Mouse (Mus musculus) forebrain, embryonic 10.5 days (tissue): Measurements from ENCODE around the gene Plxna4. TPM values are rescaled to one million over a fixed set of nuclear protein-coding genes. Genes with fewer than 3 reads are reported as not detected.
"Not testable (repeated sequence)": the region's sequence is repeated elsewhere in the genome, so short reads cannot be mapped to it uniquely, and the experiment has no call there.

ENCODE experiments used
- DNase-seq: peaks from one replicate; pipeline ENCODE4 v3.0.0-alpha.2; 2017; ENCODE audit warnings: low spot score; ENCODE audit errors: extremely low spot score
- H3K27ac ChIP-seq: fragments of 300-500 bp; sonication (generic); 2 replicates; pipeline ENCODE4 v1.5.1; 2016; ENCODE audit warnings: mild to moderate bottlenecking
- H3K27me3 ChIP-seq: fragments of 300-500 bp; sonication (generic); 2 replicates; pipeline ENCODE4 v1.6.1; 2016; ENCODE audit warnings: mild to moderate bottlenecking; ENCODE audit not compliant: poor library complexity, severe bottlenecking
- H3K36me3 ChIP-seq: fragments of 300-500 bp; sonication (generic); replicated peaks from 2 replicates; pipeline ENCODE4 v1.6.1; 2016; ENCODE audit warnings: mild to moderate bottlenecking, moderate library complexity
- H3K4me1 ChIP-seq: fragments of 300-500 bp; sonication (generic); 2 replicates; pipeline ENCODE4 v1.6.1; 2016
- H3K4me3 ChIP-seq: fragments of 300-500 bp; sonication (generic); 2 replicates; pipeline ENCODE4 v1.5.1; 2016; ENCODE audit warnings: mild to moderate bottlenecking, moderate library complexity
- H3K9me3 ChIP-seq: fragments of 300-500 bp; sonication (generic); 2 replicates; pipeline ENCODE4 v1.6.1; 2016; ENCODE audit warnings: mild to moderate bottlenecking, moderate library complexity
- WGBS: fragments of 180-500 bp; shearing (Covaris S2); methylation state at CpG from one replicate; pipeline ENCODE4 v1.1.7; 2016; 5-methylcytosine and 5-hydroxymethylcytosine counted together
- polyA plus RNA-seq: library from polyadenylated mRNA; unstranded; fragments of >200 nt; fragmentation: Nextera tagmentation; extraction: Ambion mirVana; gene quantifications from 2 replicates; pipeline ENCODE4 v1.2.1, GENCODE M21; 2016

Plxna4 gene
- polyA plus RNA-seq, 1 experiment from 2014 or later = 1.2 TPM

DNA sequence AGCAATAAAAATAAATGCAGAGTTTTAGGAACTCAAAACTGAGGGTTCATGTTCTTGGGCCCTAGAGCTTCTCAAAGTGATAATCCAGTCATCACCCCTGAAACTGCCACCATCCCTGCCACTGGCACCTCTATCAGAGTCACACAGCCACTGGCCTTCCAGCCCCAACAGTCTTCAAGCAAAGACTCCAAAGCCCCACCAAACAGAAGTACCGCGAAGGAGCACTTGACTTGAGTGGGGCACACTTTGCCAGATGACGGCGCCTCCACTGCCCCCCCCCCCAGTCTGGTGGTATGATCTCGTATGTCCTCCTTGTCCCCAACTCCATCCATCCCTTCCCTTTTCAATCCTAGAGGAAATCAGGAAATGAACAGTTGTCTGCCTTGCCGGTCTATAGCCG is 60.5 kb downstream of the Plxna4 start:
- DNase-seq = no peak
- no peak overlapping the region for H3K27ac ChIP-seq
- WGBS = 96% methylated on average over 7 of the region's 7 CpGs
- H3K4me1 ChIP-seq = 0 out of 2 replicates have a peak, but pooled peaks cover 4% of the 10 kb centered on the region
- no peaks in the 10 kb centered on the region for H3K27me3 ChIP-seq
- no peaks in the 10 kb centered on the region for H3K9me3 ChIP-seq
- H3K36me3 ChIP-seq = no peaks in the 10 kb centered on the region
- no peak overlapping the region for H3K4me3 ChIP-seq

DNA sequence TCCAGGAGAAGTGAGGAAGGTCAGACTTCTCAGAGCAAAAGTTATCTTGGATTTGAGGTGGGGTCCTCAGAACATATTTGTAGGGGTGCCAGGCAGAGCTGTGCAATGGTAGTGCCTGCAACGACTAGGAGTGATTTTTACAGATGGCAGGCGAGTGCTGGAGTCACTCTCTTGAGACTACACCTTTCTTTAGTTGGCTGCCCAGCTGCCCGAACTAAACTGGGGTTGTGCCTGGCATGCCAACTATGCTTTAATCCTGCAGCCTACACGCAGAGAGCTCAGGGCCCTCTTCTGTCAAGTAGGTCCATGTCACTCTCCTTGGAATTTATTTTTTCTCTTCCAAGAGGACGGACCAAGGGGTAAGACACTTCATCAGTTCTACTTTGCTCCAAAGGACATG is 61.2 kb downstream of the Plxna4 start:
- H3K4me1 ChIP-seq = 0 out of 2 replicates have a peak, but pooled peaks cover 4% of the 10 kb centered on the region
- H3K27ac ChIP-seq = no peak overlapping the region
- H3K4me3 ChIP-seq = no peak overlapping the region
- no peaks in the 10 kb centered on the region for H3K9me3 ChIP-seq
- no peaks in the 10 kb centered on the region for H3K27me3 ChIP-seq
- H3K36me3 ChIP-seq = no peaks in the 10 kb centered on the region
- no peak for DNase-seq
- 86% methylated on average over 5 of the region's 5 CpGs for WGBS

DNA sequence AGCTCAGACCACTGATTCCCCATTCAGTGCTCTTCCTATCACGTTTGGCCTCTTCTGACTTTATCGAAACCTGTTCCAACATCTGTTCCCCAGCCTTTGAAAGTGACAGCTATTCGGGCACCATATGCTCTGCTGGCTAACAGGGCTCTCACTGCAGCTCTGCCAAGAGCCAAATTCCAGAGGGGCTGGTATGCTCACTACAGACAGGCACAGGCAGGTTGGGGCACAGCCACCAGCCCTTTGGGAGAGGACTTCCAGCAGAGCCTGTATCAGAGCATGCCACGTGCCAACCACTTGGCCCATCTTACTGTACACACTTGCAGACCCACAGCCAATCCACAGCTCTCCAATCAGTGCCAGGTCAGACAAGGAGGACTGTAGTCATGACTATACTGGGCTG is 67.9 kb downstream of the Plxna4 start:
- Histone ChIP-seq H3K9me3 (no peaks in the 10 kb centered on the region), H3K36me3 (no peaks in the 10 kb centered on the region), H3K27me3 (no peaks in the 10 kb centered on the region), H3K4me3 (no peak overlapping the region), H3K27ac (no peak overlapping the region), H3K4me1 (0 out of 2 replicates have a peak, but pooled peaks cover 4% of the 10 kb centered on the region)
- WGBS = 92% methylated on average over 4 of the region's 4 CpGs
- DNase-seq = no peak

DNA sequence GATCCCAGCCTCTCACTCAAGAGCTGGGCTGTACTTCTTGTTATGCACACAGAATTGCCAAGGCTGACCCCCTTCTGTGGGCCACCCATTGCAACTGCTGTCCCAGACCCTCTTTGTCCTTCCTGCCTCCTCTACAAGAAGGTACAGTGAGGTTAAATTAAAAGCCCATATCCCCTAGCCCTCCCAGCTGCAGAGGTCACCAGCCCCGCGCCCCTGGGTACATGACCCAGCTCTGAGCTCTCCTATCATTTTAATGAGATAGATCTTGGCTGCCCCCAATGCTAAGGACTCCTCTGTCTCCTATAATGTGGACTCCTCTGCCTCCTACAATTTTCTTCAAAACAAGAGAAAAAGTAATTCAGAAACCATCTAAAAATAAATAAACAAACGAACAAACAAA is 69.4 kb downstream of the Plxna4 start:
- 89% methylated on average over 3 of the region's 3 CpGs for WGBS
- DNase-seq = no peak
- H3K9me3 ChIP-seq = no peaks in the 10 kb centered on the region
- no peak overlapping the region for H3K27ac ChIP-seq
- no peak overlapping the region for H3K4me3 ChIP-seq
- peaks cover 6% of the 10 kb centered on the region for H3K4me1 ChIP-seq
- no peaks in the 10 kb centered on the region for H3K36me3 ChIP-seq
- H3K27me3 ChIP-seq = no peaks in the 10 kb centered on the region

DNA sequence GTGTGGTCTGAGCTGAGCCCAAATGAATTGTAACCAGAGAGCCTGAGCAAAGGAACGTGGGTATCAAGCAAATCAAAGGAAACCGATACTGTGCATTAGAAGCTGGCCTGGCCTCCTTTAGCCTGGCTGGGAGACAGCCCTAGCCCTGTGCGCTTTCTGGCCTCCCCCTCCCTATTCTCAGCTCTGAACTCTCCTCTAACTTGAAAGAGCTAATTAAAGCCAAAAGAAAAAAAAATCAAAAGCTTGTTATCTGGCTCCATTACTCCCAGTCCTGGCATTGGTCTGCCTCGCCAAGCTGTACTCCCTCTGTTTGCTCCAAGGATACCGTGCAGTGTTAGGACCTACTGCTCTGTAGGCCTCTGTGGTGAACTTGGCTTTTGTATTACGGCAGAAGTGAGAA is 73.9 kb downstream of the Plxna4 start:
- no peak overlapping the region for H3K27ac ChIP-seq
- no peaks in the 10 kb centered on the region for H3K36me3 ChIP-seq
- no peak overlapping the region for H3K4me3 ChIP-seq
- WGBS = 62% methylated on average over 6 of the region's 6 CpGs
- peaks cover 6% of the 10 kb centered on the region for H3K4me1 ChIP-seq
- H3K27me3 ChIP-seq = no peaks in the 10 kb centered on the region
- no peak for DNase-seq
- no peaks in the 10 kb centered on the region for H3K9me3 ChIP-seq

DNA sequence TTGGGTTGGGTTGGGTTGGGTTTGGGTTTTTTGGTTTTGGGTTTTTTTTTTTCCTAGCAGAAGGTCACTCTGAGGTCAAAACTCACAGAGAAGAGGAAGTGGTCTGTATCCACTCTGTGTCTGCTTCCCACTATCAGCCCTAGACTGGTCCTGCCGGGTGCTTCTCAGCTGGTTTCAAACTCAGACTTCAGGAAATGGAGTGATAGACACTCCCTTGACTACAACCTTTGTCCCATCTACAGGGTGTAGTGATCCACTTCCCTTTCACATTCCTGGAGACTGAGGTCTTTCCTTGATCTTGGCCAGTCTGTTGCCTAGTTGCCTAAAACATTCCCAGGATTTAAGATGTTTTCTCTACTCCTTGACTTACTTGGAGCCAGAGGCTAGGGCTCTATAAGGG is 76.0 kb downstream of the Plxna4 start:
- Histone ChIP-seq H3K27ac (no peak overlapping the region), H3K27me3 (no peaks in the 10 kb centered on the region), H3K4me1 (peaks cover 18% of the 10 kb centered on the region), H3K36me3 (no peaks in the 10 kb centered on the region), H3K9me3 (no peaks in the 10 kb centered on the region), H3K4me3 (no peak overlapping the region)
- DNase-seq = no peak
- 70% methylated on average over 1 of the region's 1 CpGs for WGBS

DNA sequence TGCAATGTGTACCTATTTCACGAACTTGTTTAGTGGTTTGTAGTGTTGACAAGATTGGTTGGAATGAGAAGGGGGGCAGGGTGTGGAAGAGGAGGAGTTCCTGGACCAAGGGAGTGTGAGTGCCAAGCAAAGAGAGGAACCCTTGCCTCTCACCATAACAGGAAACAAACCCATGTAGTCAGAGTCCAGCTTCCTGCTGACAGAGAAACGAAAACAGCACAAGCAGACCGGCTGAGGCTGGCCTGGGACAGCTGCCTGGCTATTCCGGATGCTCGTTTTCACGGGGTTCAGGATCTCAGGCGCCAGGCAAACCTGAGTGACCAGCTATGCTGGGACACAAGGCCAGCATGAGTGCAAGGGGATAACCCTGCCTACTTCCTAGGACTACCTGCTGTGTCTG is 77.1 kb downstream of the Plxna4 start:
- peak overlapping the region; percentile 44; the same call in 1 of the 2 replicates for H3K27ac ChIP-seq
- H3K36me3 ChIP-seq = no peaks in the 10 kb centered on the region
- DNase-seq = no peak
- WGBS = 81% methylated on average over 7 of the region's 7 CpGs
- H3K4me3 ChIP-seq = no peak overlapping the region
- H3K27me3 ChIP-seq = no peaks in the 10 kb centered on the region
- H3K4me1 ChIP-seq = peaks cover 20% of the 10 kb centered on the region
- no peaks in the 10 kb centered on the region for H3K9me3 ChIP-seq

DNA sequence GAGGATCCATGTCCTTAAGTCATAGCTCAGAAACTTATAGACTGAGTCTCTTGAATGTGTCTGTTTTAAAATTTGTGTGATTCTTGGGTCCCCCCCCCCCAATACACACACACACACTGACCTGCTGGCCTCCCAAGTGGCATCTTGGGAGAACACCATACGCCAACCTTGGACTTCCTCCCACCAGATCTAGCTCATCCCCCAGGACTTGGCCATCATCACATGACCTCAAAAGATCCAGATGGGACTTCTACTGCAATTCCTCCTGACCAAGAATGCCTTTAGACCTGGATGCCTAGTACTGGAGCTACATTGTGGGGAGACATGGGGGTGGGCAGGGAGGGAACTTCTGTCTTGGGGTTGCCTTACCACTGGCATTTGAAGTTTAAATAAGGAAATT is 77.5 kb downstream of the Plxna4 start:
- Histone ChIP-seq H3K27me3 (no peaks in the 10 kb centered on the region), H3K36me3 (no peaks in the 10 kb centered on the region), H3K4me3 (no peak overlapping the region), H3K9me3 (no peaks in the 10 kb centered on the region), H3K27ac (no peak overlapping the region), H3K4me1 (peaks cover 24% of the 10 kb centered on the region)
- 96% methylated on average over 1 of the region's 1 CpGs for WGBS
- DNase-seq = no peak

DNA sequence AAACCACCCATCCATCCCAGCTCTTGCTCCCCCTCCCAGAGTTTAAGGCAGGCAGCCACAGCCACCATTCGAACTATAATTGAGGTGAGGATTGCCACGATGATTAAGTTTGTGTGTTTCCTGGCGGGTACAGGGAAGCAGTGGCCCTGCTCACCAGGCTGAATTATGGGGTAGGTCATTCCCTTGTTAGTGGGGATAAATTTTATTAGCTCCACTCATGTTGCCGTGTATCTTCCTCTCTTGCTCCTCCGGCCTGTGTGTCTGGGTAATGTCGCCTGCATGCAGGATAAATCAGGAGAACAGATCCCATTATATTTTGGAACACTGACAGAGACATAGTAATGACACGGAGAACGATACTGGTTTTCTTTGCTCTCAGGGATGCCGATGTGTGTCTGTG is 78.9 kb downstream of the Plxna4 start:
- H3K4me3 ChIP-seq = no peak overlapping the region
- H3K27ac ChIP-seq = no peak overlapping the region
- no peak for DNase-seq
- H3K4me1 ChIP-seq = peaks cover 31% of the 10 kb centered on the region
- no peaks in the 10 kb centered on the region for H3K36me3 ChIP-seq
- no peaks in the 10 kb centered on the region for H3K27me3 ChIP-seq
- 75% methylated on average over 9 of the region's 9 CpGs for WGBS
- H3K9me3 ChIP-seq = no peaks in the 10 kb centered on the region

DNA sequence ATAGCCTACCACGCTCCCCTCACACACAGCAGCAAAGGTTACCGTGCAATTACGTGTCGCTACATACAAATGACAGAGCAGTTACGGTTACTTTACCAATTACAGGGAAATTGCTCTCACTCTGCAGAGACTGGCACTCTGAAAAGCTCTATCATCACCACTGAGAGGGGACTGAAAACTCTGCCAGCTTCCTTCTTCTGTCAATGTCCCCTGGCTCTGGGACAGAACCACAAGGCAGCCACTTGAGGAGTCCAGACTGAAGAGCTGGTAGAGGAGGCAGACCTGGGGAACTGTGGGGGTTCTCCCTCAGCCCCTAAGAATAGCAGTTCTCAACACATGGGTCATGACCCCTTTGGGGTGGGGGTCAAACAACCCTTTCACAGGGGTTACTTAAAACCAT is 83.0 kb downstream of the Plxna4 start:
- no peaks in the 10 kb centered on the region for H3K9me3 ChIP-seq
- no peaks in the 10 kb centered on the region for H3K36me3 ChIP-seq
- H3K4me1 ChIP-seq = peaks cover 28% of the 10 kb centered on the region
- H3K27me3 ChIP-seq = no peaks in the 10 kb centered on the region
- no peak overlapping the region for H3K4me3 ChIP-seq
- H3K27ac ChIP-seq = no peak overlapping the region
- WGBS = 90% methylated on average over 5 of the region's 5 CpGs
- no peak for DNase-seq

DNA sequence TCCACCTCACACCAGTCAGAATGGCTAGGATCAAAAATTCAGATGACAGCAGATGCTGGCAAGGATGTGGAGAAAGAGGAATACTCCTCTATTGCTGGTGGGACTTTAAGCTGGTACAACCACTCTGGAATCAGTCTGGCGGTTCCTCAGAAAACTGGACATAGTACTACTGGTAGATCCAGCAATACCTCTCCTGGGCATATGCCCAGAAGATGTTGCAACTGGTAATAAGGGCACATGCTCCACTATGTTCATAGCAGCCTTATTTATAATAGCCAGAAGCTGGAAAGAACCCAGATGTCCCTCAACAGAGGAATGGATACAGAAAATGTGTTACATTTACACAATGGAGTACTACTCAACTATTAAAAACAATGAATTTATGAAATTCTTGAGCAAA is 86.8 kb downstream of the Plxna4 start:
- not testable (repeated sequence) for H3K9me3 ChIP-seq, H3K27me3 ChIP-seq, DNase-seq, H3K4me3 ChIP-seq, H3K36me3 ChIP-seq, H3K27ac ChIP-seq
- 97% methylated on average over 1 of the region's 1 CpGs for WGBS
- peaks cover 17% of the 10 kb centered on the region for H3K4me1 ChIP-seq

DNA sequence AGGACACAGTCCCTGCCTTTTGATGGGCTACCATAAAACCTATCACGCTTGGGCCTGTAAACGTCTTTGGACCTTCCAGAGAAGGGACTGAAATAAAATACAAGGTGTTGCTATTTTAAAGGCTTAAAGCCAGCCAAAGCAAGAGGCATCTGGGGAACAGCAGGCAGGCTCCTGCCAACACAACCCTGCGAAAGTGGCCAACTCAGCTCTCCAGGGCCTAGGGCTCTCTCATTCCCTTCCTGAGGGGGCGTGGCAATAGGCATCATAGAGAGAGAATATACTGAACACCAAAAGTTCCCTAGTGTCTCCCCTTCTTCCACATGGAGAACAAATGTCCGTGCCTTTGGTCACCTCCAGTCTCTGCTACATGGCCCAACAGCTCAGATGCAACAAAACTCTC is 89.9 kb downstream of the Plxna4 start:
- no peak overlapping the region for H3K27ac ChIP-seq
- H3K9me3 ChIP-seq = no peaks in the 10 kb centered on the region
- H3K4me1 ChIP-seq = peaks cover 16% of the 10 kb centered on the region
- no peak overlapping the region for H3K4me3 ChIP-seq
- 88% methylated on average over 5 of the region's 5 CpGs for WGBS
- no peaks in the 10 kb centered on the region for H3K36me3 ChIP-seq
- no peaks in the 10 kb centered on the region for H3K27me3 ChIP-seq
- DNase-seq = no peak

DNA sequence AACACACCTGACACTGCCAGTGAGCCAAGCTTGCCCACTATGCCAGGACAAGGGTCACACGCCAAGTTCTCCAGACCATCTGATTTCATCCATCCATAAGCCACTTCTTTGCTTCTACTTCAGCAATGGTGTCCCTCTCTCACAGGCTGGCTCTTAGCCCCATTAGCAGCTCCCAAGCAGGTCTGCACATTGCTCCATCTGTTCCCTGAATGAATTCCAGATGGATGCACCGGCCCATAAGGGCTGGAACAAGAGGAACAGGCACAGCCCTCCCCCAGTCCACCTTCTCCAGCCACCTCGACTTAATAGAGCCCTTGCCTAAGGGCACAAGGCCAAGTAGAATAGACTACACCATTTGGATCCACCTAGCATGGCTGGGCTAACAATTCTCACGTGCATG is 91.9 kb downstream of the Plxna4 start:
- peaks cover 18% of the 10 kb centered on the region for H3K4me1 ChIP-seq
- H3K36me3 ChIP-seq = no peaks in the 10 kb centered on the region
- no peaks in the 10 kb centered on the region for H3K9me3 ChIP-seq
- no peaks in the 10 kb centered on the region for H3K27me3 ChIP-seq
- H3K27ac ChIP-seq = no peak overlapping the region
- H3K4me3 ChIP-seq = no peak overlapping the region
- DNase-seq = no peak
- WGBS = 66% methylated on average over 4 of the region's 4 CpGs

DNA sequence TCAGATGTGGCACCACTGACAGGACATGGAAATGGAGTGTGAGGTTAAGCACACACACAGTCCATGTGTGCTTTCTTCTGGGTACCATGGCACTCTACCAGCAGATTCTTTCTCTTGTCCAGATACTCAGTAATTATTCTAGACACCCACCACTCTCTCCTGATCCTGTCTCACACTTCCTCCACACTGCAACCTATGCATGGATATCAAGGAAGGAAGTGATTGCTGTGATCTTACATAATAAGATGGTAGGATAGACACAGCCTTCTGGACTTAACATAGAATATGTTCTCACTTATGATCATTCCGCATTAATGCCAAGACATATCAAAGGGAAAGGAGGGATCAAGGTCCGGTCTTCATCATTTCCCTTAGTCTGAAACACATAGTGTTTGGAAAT is 92.5 kb downstream of the Plxna4 start:
- Histone ChIP-seq H3K4me3 (no peak overlapping the region), H3K27me3 (no peaks in the 10 kb centered on the region), H3K9me3 (no peaks in the 10 kb centered on the region), H3K36me3 (no peaks in the 10 kb centered on the region), H3K27ac (no peak overlapping the region), H3K4me1 (peaks cover 18% of the 10 kb centered on the region)
- DNase-seq = no peak
- 93% methylated on average over 2 of the region's 2 CpGs for WGBS
